In the genomic region with DNA sequence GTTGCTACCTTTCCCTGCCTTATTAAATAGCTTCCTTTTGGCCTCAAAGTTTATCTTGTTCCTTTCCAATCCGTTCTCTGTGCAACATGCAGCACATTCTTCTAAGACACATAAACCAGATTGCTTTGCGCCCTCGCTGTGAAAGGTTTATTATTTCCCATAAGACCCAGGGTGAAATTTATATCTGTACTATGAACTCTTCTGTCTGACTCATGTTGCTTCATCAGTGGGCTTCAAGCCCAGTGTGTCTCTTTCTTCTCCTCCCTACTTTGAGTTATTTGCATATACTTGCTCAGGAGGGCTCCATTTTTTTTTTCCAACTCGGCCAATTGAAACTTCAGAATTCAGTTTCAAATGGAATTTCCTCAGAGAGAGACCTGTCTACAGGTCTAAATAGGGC, we compare ENCODE assay signal across 22 mouse cellular contexts.
"Had no signal": no experiment of that assay in that cellular context is flagged by ENCODE, and none has a peak within 500 bp of the region (broad histone marks: within the 10 kb centered on the region; RNA-seq: fewer than 3 reads in every experiment).

No protein-coding gene starts in this region.

- H3K9me3 ChIP-seq: forebrain, embryonic 15.5 days; heart, embryonic 13.5 days; heart, embryonic 15.5 days; hindbrain, embryonic 13.5 days; hindbrain, embryonic 15.5 days; limb, embryonic 13.5 days; limb, embryonic 15.5 days; liver, embryonic 12.5 days had no signal

- DNase-seq: forebrain, postnatal 0 days; gastrocnemius, postnatal 14 days; gastrocnemius, postnatal 36 days; heart, adult 11 months; heart, adult 2 months; heart, postnatal 14 days; heart, postnatal 36 days; layer of hippocampus, adult 9-11 months; layer of hippocampus, postnatal 36 days; left cerebral cortex, postnatal 4 days had no signal

- H3K4me1 ChIP-seq: forebrain, embryonic 15.5 days; heart, embryonic 13.5 days; heart, embryonic 15.5 days; hindbrain, embryonic 13.5 days; hindbrain, embryonic 15.5 days; limb, embryonic 13.5 days; limb, embryonic 15.5 days; liver, embryonic 12.5 days had no signal

- H3K9ac ChIP-seq: forebrain, embryonic 15.5 days; forebrain, postnatal 0 days; heart, embryonic 13.5 days; heart, embryonic 15.5 days; hindbrain, embryonic 13.5 days; hindbrain, embryonic 15.5 days; limb, embryonic 13.5 days; limb, embryonic 15.5 days; liver, embryonic 12.5 days; liver, embryonic 14.5 days had no signal

- H3K4me2 ChIP-seq: forebrain, embryonic 15.5 days; heart, embryonic 11.5 days; heart, embryonic 13.5 days; heart, embryonic 15.5 days; hindbrain, embryonic 13.5 days; hindbrain, embryonic 15.5 days; limb, embryonic 13.5 days; limb, embryonic 15.5 days; liver, embryonic 12.5 days had no signal

- H3K36me3 ChIP-seq: forebrain, embryonic 15.5 days; heart, embryonic 13.5 days; heart, embryonic 15.5 days; hindbrain, embryonic 13.5 days; hindbrain, embryonic 15.5 days; limb, embryonic 13.5 days; limb, embryonic 15.5 days; liver, embryonic 12.5 days had no signal

- ATAC-seq: forebrain, embryonic 15.5 days; forebrain, postnatal 0 days; hindbrain, postnatal 0 days; intestine, embryonic 16.5 days; liver, embryonic 12.5 days had no signal

- H3K27me3 ChIP-seq: forebrain, embryonic 15.5 days; heart, embryonic 13.5 days; heart, embryonic 15.5 days; hindbrain, embryonic 13.5 days; hindbrain, embryonic 15.5 days; limb, embryonic 13.5 days; limb, embryonic 15.5 days; liver, embryonic 12.5 days had no signal

- H3K27ac ChIP-seq: forebrain, embryonic 15.5 days; heart, adult 2 months; heart, embryonic 13.5 days; heart, embryonic 15.5 days; hindbrain, embryonic 13.5 days; hindbrain, embryonic 15.5 days; hindbrain, postnatal 0 days; limb, embryonic 13.5 days; limb, embryonic 15.5 days; liver, embryonic 12.5 days; liver, embryonic 14.5 days had no signal

- H3K4me3 ChIP-seq: forebrain, embryonic 15.5 days; heart, adult 2 months; heart, embryonic 13.5 days; heart, embryonic 15.5 days; hindbrain, embryonic 13.5 days; hindbrain, embryonic 15.5 days; limb, embryonic 13.5 days; limb, embryonic 15.5 days; liver, embryonic 12.5 days had no signal
